Mouse (Mus musculus) CH12.LX (cell line): ENCODE measurements around the gene Rgs7. TPM values are rescaled to one million over a fixed set of nuclear protein-coding genes. Genes with fewer than 3 reads are reported as not detected.

ENCODE experiments used
- DNase-seq: peaks from one replicate; pipeline ENCODE4 v3.0.0-alpha.2; 2013; ENCODE audit errors: extremely low read depth
- H3K27ac ChIP-seq: 2 replicates; pipeline ENCODE4 v1.5.1; 2012; ENCODE audit warnings: low read depth, mild to moderate bottlenecking, control low read depth, moderate library complexity; ENCODE audit not compliant: insufficient read depth
- H3K27me3 ChIP-seq: replicated peaks from 2 replicates; pipeline ENCODE3; 2012; ENCODE audit warnings: inconsistent platforms
- H3K36me3 ChIP-seq, 2 experiments: replicated peaks in 1 of 2; 2 replicates each; pipeline versions ENCODE3 to v1.6.1; 2012; ENCODE audit warnings: inconsistent platforms in 1 of 2, low read length in 1 of 2, mild to moderate bottlenecking in 1 of 2, mixed read lengths in 1 of 2, moderate library complexity in 1 of 2; ENCODE audit not compliant: control insufficient read depth in 1 of 2, insufficient read depth in 1 of 2
- H3K4me1 ChIP-seq, 2 experiments: 2 replicates each; pipeline ENCODE4 v1.6.1; 2012; ENCODE audit warnings: inconsistent platforms in 1 of 2, moderate library complexity in 1 of 2; ENCODE audit not compliant: insufficient read depth in 2 of 2, control insufficient read depth in 1 of 2
- H3K4me2 ChIP-seq: 2 replicates; pipeline ENCODE4 v1.6.1; 2012; ENCODE audit warnings: low read depth, mild to moderate bottlenecking, control low read depth; ENCODE audit not compliant: poor library complexity, insufficient read depth, severe bottlenecking
- H3K4me3 ChIP-seq, 3 experiments: fragments of 150-350 bp in 1 of 3; sonication (generic) in 1 of 3; replicated peaks in 1 of 3; 2 replicates each; pipeline versions ENCODE3 to v1.5.1; 2011 to 2012; ENCODE audit warnings: low read depth in 2 of 3, low read length in 2 of 3, mild to moderate bottlenecking in 2 of 3, moderate library complexity in 2 of 3, control low read depth in 1 of 3, improper control_type of control experiment in 1 of 3, inconsistent platforms in 1 of 3, mixed read lengths in 1 of 3; ENCODE audit not compliant: poor library complexity in 1 of 3
- H3K79me2 ChIP-seq: replicated peaks from 2 replicates; pipeline ENCODE4 v1.6.1; 2012; ENCODE audit warnings: mild to moderate bottlenecking, moderate library complexity; ENCODE audit not compliant: control insufficient read depth, poor library complexity, insufficient read depth, severe bottlenecking; ENCODE audit errors: extremely low read depth
- H3K9ac ChIP-seq: 2 replicates; pipeline ENCODE4 v1.6.1; 2012; ENCODE audit warnings: low read depth, mild to moderate bottlenecking, control low read depth, moderate library complexity; ENCODE audit not compliant: insufficient read depth
- H3K9me3 ChIP-seq: replicated peaks from 2 replicates; pipeline ENCODE3; 2012; ENCODE audit warnings: low read length, inconsistent platforms, mixed read lengths
- BHLHE40 ChIP-seq: IDR thresholded peaks from 2 replicates; pipeline ENCODE4 v1.6.1; 2011; ENCODE audit warnings: mild to moderate bottlenecking, low read depth, low read length, improper control_type of control experiment
- CTCF ChIP-seq, 2 experiments: IDR thresholded peaks in 1 of 2; conservative IDR thresholded peaks in 1 of 2; 2 replicates each; pipeline ENCODE4 v1.5.1; 2011 to 2012; ENCODE audit warnings: low read depth in 2 of 2, low read length in 2 of 2, improper control_type of control experiment in 1 of 2, inconsistent platforms in 1 of 2, mild to moderate bottlenecking in 1 of 2, moderate library complexity in 1 of 2
- ELF1 ChIP-seq: IDR thresholded peaks from 2 replicates; pipeline ENCODE4 v1.6.1; 2014; ENCODE audit warnings: low read depth, mild to moderate bottlenecking, inconsistent platforms, low read length, improper control_type of control experiment
- EP300 ChIP-seq: IDR thresholded peaks from 2 replicates; pipeline ENCODE4 v1.6.1; 2011; ENCODE audit warnings: low read length, improper control_type of control experiment
- IRF4 ChIP-seq: IDR thresholded peaks from 2 replicates; pipeline ENCODE4 v1.6.1; 2014; ENCODE audit warnings: low read depth, mild to moderate bottlenecking, inconsistent platforms, low read length, improper control_type of control experiment
- KAT2A ChIP-seq: IDR thresholded peaks from 2 replicates; pipeline ENCODE4 v1.6.1; 2012; ENCODE audit warnings: low read length, improper control_type of control experiment, inconsistent platforms; ENCODE audit not compliant: insufficient replicate concordance
- MAZ ChIP-seq: IDR thresholded peaks from 2 replicates; pipeline ENCODE4 v1.6.1; 2012; ENCODE audit warnings: low read depth, mild to moderate bottlenecking, inconsistent platforms, low read length, improper control_type of control experiment, moderate library complexity
- MYC ChIP-seq: IDR thresholded peaks from 2 replicates; pipeline ENCODE4 v1.6.1; 2011; ENCODE audit warnings: low read depth, mild to moderate bottlenecking, improper control_type of control experiment, low read length
- PAX5 ChIP-seq: IDR thresholded peaks from 2 replicates; pipeline ENCODE4 v1.6.1; 2012; ENCODE audit warnings: low read length, inconsistent platforms, mixed read lengths
- RAD21 ChIP-seq: IDR thresholded peaks from 2 replicates; pipeline ENCODE4 v1.6.1; 2011; ENCODE audit warnings: low read depth, mild to moderate bottlenecking, low read length, improper control_type of control experiment, moderate library complexity
- TCF12 ChIP-seq: IDR thresholded peaks from 2 replicates; pipeline ENCODE4 v1.6.1; 2014; ENCODE audit warnings: low read depth, mild to moderate bottlenecking, inconsistent platforms, low read length, improper control_type of control experiment
- UBTF ChIP-seq: IDR thresholded peaks from 2 replicates; pipeline ENCODE4 v1.6.1; 2012; ENCODE audit warnings: low read depth, mild to moderate bottlenecking, inconsistent platforms, low read length, improper control_type of control experiment, moderate library complexity
- USF1 ChIP-seq: IDR thresholded peaks from 2 replicates; pipeline ENCODE4 v1.6.1; 2014; ENCODE audit warnings: low read depth, mild to moderate bottlenecking, inconsistent platforms, low read length, improper control_type of control experiment
- ZC3H11A ChIP-seq: IDR thresholded peaks from 2 replicates; pipeline ENCODE4 v1.6.1; 2012; ENCODE audit warnings: low read depth, mild to moderate bottlenecking, inconsistent platforms, low read length, improper control_type of control experiment
- ZKSCAN1 ChIP-seq: IDR thresholded peaks from 2 replicates; pipeline ENCODE4 v1.6.1; 2012; ENCODE audit warnings: low read depth, inconsistent platforms, low read length, improper control_type of control experiment, borderline replicate concordance
- dilution Hi-C: fragments of 300-500 bp; cut with MboI; formaldehyde crosslinking; loops from 2 replicates; pipeline ENCODE4 v1.14.3; 2020; ENCODE audit warnings: low sequenced_read_pairs; ENCODE audit not compliant: extremely low pct_unique_long_range_greater_than_20kb, extremely low pct_ligation_motif_present
- in situ Hi-C: fragments of 300-500 bp; cut with MboI; formaldehyde crosslinking; loops from 3 replicates; pipeline ENCODE4 v1.14.3; 2019; ENCODE audit warnings: low sequenced_read_pairs, low pct_ligation_motif_present, low pct_unique_long_range_greater_than_20kb, mixed read lengths
- polyA plus RNA-seq: library from polyadenylated mRNA; unstranded; fragments of >175 nt; gene quantifications from 2 replicates; pipeline ENCODE4 v1.2.1, GENCODE M21; 2012; ENCODE audit warnings: low read depth; ENCODE audit not compliant: insufficient read length
- total RNA-seq, 2 experiments: library from RNA; depleted of rRNA; stranded (reverse); fragments of 300-350 nt in 1 of 2; fragments of >200 nt in 1 of 2; gene quantifications; 2 replicates each; pipeline ENCODE4 v1.2.3; 2012 to 2014

The Rgs7 gene
- total and polyA plus RNA-seq, 3 experiments: 0.04 to 0.30 (median 0.09) TPM

- H3K36me3 ChIP-seq: no peaks in the 10 kb centered on the region
- dilution Hi-C loops: no loop called here
Observed at GRCm38 (mm10) chr1:175336191-175336590, 156.1 kb downstream of the Rgs7 start.

GRCm38 (mm10) chr1:175333041-175333854 lies 159.1 kb downstream of the Rgs7 start:
- in situ Hi-C loops: loop anchor here (25.0 kb wide), 1 partner anchor 221 kb away; no protein-coding TSS in a partner anchor
- H3K36me3 ChIP-seq: no peaks in the 10 kb centered on the region
- DNase-seq: no peak
- dilution Hi-C loops: no loop called here
- H3K27ac ChIP-seq: no peak overlapping the region
- H3K27me3 ChIP-seq: no peaks in the 10 kb centered on the region
- no peaks in the 10 kb centered on the region for H3K79me2 ChIP-seq
- no peaks in the 10 kb centered on the region for H3K9me3 ChIP-seq
- H3K4me3 ChIP-seq: no peak overlapping the region
- H3K4me1 ChIP-seq: no peaks in the 10 kb centered on the region
- H3K9ac ChIP-seq: no peak overlapping the region
- TF ChIP-seq ZKSCAN1 (no peak), TCF12 (no peak), KAT2A (no peak), USF1 (no peak), CTCF (conservative IDR thresholded peaks at IDR 0.05 in 1 of 2, IDR thresholded peaks at IDR 0.05 in 1 of 2; ENCODE audit: low read depth in 2 of 2, low read length in 2 of 2) (no peak), ELF1 (no peak), IRF4 (no peak), RAD21 (no peak)
- TF ChIP-seq, all 38 proteins: peak for 0
- H3K4me2 ChIP-seq: no peak overlapping the region

More at GRCm38 (mm10) chr1:175336191-175336590, 156.1 kb downstream of the Rgs7 start:
- no peak overlapping the region for H3K4me3 ChIP-seq
- DNase-seq: no peak
- no peaks in the 10 kb centered on the region for H3K9me3 ChIP-seq
- no peak overlapping the region for H3K4me2 ChIP-seq
- no peak overlapping the region for H3K9ac ChIP-seq
- no peak for TF ChIP-seq PAX5
- TF ChIP-seq BHLHE40: no peak
- TF ChIP-seq MAZ: no peak
- no peak for TF ChIP-seq UBTF
- no peak for TF ChIP-seq EP300
- no peak for TF ChIP-seq ZC3H11A
- no peak for TF ChIP-seq MYC
- H3K27me3 ChIP-seq: no peaks in the 10 kb centered on the region
- H3K27ac ChIP-seq: no peak overlapping the region
- H3K79me2 ChIP-seq: no peaks in the 10 kb centered on the region
- H3K4me1 ChIP-seq: no peaks in the 10 kb centered on the region
- in situ Hi-C loops: loop anchor here (25.0 kb wide), 1 partner anchor 224 kb away; no protein-coding TSS in a partner anchor
